15 mouse cellular contexts compared by ENCODE assay signal in the genomic region with DNA sequence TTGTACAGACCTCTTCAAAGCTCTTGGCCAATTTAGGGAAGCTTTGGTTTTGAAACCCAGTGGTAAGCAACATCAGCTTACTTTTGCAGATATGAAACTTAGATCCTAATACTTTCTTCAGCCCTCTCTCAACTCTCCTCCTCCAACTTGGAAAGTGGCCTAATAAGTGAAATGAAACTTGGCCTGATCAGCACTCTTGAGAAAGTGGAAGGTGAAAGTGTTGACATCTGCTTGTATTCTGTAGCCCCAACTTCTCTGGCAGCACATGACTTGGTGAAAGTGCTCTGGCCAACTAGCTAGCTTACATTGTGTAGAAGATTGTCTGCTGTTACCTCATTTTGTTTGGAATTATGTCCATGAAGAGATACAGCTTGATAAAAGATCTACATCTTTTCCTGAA.
DNase-seq lines count a peak whose midpoint lies in the region; ATAC-seq lines count a peak whose summit lies in the region.
"Had no signal": no experiment of that assay in that cellular context is flagged by ENCODE, and none has a peak within 500 bp of the region (broad histone marks: within the 10 kb centered on the region; RNA-seq: fewer than 3 reads in every experiment).

No protein-coding gene starts in this region.

- H3K27ac ChIP-seq in forebrain, embryonic 10.5 days = no peak overlapping the region
- H3K27ac ChIP-seq: embryonic facial prominence, embryonic 12.5 days; forebrain, embryonic 15.5 days had no signal

- H3K36me3 ChIP-seq in forebrain, embryonic 10.5 days (replicated peaks) = no peaks in the 10 kb centered on the region
- H3K36me3 ChIP-seq: embryonic facial prominence, embryonic 12.5 days; forebrain, embryonic 15.5 days; stomach, embryonic 15.5 days had no signal

- peak; percentile 26 for DNase-seq in adrenal gland, postnatal 10 days
- no peak for DNase-seq in adrenal gland, postnatal 25 days
- peak; percentile 71 for DNase-seq in layer of hippocampus, adult 9-11 months
- no peak for DNase-seq in layer of hippocampus, postnatal 36 days
- DNase-seq in gonadal fat pad, adult 2 months (ENCODE audit: low read depth) = peak; percentile 75
- no peak for DNase-seq in forebrain, embryonic 10.5 days (ENCODE audit: extremely low spot score, low spot score)
- DNase-seq: cerebellum, adult 8-10 months; kidney, postnatal 4 days; right cerebral cortex, adult 18-20 months had no signal

- peak; percentile 94 for ATAC-seq in megakaryocyte progenitor cell, adult 5-6 weeks (replicated peaks; ENCODE audit: poor library complexity)
- ATAC-seq in inflammation-experienced regulatory T-cells, adult 6 months = no peak
- ATAC-seq: forebrain, embryonic 15.5 days had no signal

- no peaks in the 10 kb centered on the region for H3K27me3 ChIP-seq in forebrain, embryonic 10.5 days (ENCODE audit: poor library complexity, severe bottlenecking)
- H3K27me3 ChIP-seq: embryonic facial prominence, embryonic 12.5 days; forebrain, embryonic 15.5 days; megakaryocyte, embryonic 14.5 days; stomach, embryonic 15.5 days had no signal

- no peaks in the 10 kb centered on the region for H3K9me3 ChIP-seq in forebrain, embryonic 10.5 days
- H3K9me3 ChIP-seq: embryonic facial prominence, embryonic 12.5 days; forebrain, embryonic 15.5 days; megakaryocyte, embryonic 14.5 days; stomach, embryonic 15.5 days had no signal

- no peaks in the 10 kb centered on the region for H3K4me1 ChIP-seq in forebrain, embryonic 10.5 days
- H3K4me1 ChIP-seq: embryonic facial prominence, embryonic 12.5 days; forebrain, embryonic 15.5 days; megakaryocyte, embryonic 14.5 days had no signal

- no peak overlapping the region for H3K4me3 ChIP-seq in forebrain, embryonic 10.5 days
- H3K4me3 ChIP-seq: embryonic facial prominence, embryonic 12.5 days; forebrain, embryonic 15.5 days; megakaryocyte, embryonic 14.5 days; stomach, embryonic 15.5 days had no signal

Comparison
In these comparisons a context has a peak if more than half of its experiments do, and no peak if none do; other contexts are left out.
1. DNase-seq: peak in adrenal gland, postnatal 10 days (single experiment), layer of hippocampus, adult 9-11 months (single experiment) and gonadal fat pad, adult 2 months (single experiment); none in adrenal gland, postnatal 25 days (single experiment), layer of hippocampus, postnatal 36 days (0 of 2) and forebrain, embryonic 10.5 days (single experiment).